Mouse (Mus musculus) heart, adult 8-10 months (tissue): ENCODE measurements at regions not wholly inside any gene's neighbourhood (a gene's known extent, or its start where the extent isn't known, plus 50 kb on each side); places are given as distances from the start of the nearest gene placed in this dataset.

ENCODE experiments used
- DNase-seq: peaks from one replicate; pipeline ENCODE4 v3.0.0; 2022; ENCODE audit warnings: low spot score

DNA sequence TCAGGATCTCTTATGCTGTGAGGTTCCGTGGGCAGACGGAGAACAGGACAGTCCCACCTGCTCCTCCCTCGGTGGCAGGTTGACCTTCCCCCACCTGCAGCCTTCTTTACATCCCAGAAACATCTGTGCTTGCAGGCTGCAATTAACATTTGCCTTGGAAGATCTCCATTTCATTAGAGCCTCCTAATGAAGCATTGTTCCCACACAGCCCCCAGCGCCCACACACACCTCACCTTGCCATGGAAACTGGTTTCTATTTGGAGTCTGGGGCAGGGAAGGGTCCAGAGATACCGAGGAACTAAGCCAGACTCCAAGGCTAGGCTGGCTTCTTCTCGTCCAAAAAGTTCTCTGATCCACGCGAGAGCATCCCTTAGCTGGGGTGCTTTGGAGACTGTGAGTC is 56.6 kb upstream of the Rpl38 start:
- DNase-seq = no peak

DNA sequence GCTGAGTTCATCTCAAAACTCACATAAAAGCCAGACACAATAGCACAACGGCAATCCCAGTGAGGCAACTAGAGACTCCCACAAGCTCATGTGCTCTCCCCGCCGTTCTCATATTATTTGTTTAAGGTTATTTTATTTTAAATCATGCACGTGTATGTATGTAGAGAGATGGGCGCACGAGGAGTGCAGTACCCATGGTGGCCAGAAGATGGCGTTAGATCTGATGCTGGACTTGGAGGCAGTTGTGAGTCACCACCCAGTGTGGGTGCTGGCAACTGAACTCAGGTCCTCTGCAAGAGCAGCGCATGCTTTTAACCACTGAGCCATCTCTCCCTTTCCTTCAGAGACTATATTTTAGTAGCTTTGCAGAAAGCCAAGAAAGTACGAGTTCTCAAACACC is 60.3 kb upstream of the Rpl38 start:
- DNase-seq = no peak

DNA sequence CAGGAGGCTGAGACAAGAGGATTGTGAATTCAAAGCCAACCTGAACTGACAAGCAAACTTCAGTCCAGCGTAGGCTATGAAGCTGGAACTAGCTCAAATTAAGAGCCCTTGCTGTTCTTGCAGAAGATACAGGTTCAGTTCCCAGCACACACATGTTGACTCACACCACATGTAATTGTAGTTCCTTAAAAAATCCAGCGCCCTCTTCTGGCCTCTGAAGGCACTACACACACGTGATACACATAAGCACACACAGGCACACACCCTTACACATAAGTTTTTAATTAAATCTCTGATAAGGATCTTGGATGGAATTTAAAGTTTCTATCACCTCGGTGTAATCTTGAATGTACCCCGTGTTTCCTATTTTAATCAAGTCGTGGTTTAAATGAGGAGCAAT is 65.2 kb upstream of the Rpl38 start:
- DNase-seq = no peak

DNA sequence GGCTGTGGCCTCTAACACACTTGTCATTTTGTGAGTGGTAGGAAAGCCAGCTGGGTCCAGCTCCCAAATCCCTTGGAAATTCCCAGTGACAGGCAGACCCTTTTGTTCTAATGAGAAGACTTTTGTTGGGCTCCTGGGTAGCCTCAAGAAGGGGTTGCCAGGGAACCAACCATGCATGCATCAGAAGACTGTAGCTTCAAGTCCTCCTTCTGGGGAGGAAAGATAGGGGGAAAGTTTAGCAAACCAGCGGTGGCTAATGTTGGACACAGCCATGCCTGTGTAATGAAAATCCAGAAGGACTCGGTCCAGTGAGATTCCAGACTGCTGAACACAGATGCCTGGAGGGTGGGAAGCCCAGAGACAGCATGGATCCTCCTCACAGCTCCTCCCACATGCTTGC is 71.1 kb upstream of the Rpl38 start:
- no peak for DNase-seq

DNA sequence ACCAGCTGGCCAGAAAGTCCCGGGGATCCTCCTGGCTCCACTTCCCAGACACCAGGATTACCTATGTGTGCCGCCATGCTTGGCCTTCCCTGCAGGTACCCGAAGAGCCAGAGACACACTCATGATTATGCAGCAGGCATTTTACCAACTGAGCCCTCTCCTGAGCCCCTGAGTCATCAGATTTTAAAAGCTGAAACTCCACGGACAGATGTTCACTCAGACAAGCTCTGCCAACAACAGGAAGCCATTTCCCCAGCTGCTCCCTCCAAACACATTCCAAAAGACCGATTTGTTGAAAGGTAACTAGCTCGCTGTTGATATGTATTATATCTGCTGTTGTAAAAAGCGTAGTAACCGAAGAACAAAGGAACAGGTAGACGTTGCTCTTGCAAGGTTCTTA is 75.4 kb upstream of the Rpl38 start:
- DNase-seq = no peak

DNA sequence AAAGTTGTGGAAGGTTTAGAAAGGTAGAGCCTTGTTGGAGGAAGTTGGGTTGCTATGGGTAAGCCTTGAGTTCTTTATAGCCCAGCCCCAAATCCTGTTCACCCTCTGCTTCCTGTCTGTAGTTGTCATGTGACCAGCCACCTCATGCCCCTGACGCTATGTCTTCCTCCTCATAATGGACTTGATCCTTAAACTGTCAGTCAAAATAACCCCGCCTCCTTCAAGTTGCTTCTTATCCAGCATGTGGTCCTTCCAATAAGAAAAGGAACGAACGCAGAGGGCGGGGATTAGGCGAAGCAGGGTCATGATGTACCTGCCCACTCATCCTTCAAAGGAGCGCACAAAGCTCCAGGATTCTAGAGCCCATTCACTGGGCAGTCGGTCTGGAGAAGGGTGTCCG is 79.8 kb upstream of the Rpl38 start:
- DNase-seq = no peak

DNA sequence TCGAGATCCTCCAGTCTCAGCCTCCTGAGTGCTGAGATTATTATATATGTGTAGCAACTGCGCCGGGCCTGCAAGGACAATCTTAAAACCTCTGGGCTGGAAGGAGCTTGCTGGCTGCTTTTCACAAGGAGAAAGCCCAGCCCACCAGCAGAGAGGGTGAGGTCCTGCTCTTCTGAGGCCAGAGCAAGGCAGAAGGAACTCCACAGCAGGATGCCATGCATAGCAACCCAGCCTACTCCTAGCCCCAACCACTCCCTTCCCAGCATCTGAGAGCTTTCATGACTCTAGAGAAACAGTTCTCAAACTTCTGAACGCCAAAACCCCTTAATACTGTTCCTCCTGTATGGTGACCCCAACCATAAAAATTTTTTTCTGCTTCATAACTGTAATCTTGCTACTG is 80.3 kb upstream of the Rpl38 start:
- DNase-seq = no peak

DNA sequence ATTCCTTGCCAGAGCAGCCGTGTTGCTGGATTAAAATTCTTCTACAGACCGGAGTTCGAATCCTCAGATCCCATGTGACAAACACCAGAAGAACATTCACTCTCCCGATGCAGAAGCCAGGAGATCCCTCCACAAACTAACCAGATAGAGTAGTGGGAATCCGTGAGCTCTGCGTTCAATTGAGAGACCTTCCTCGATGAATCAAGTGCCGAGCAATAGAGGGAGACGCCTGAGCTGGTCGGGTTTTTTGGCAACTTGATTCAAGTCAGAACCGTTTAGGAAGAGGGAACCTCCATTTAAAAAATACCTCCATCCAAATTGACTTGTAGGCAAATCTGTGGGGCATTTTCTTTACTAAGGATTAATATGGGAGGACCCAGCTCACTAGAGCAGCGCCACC is 81.9 kb upstream of the Rpl38 start:
- no peak for DNase-seq

DNA sequence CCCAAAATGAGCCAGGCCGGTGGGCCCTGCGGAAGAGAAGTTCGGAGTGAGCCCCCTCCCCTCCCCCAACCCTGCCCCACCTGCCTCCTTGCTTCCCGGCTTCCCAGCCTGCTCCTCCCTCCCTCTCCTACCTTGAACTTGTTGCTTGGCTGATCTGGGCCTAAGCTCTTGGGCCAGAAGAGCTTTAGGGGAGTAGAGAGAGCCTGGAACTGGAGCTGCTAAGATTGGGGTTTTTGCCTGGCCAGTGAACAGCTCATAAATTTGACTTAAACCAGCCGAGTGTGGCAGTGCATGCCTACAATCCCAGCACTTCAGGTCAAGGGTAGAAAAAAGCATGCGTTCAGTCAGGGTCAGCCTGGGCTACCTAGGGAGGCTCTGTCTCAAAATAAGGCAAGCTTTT is 83.5 kb upstream of the Rpl38 start:
- DNase-seq = no peak

DNA sequence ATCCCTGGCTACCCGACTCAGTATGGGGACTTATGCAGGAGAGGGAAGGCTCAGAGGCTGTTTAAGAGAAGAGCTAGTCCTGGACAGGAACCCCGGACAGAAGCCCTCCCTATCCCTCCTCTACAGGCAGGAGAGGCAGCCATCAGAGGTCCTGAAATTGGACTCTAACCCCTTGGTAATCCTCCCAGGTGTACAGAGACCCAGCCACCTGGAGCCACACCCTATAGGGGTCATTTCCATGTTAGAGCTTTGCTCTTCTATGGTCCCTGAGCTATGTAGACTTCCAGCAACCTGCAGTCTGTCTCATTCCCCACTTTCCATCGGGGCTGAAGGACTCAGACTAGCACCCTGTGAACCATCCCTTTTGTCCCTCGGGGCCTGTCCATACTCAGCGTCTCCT is 84.2 kb upstream of the Rpl38 start:
- DNase-seq = no peak

DNA sequence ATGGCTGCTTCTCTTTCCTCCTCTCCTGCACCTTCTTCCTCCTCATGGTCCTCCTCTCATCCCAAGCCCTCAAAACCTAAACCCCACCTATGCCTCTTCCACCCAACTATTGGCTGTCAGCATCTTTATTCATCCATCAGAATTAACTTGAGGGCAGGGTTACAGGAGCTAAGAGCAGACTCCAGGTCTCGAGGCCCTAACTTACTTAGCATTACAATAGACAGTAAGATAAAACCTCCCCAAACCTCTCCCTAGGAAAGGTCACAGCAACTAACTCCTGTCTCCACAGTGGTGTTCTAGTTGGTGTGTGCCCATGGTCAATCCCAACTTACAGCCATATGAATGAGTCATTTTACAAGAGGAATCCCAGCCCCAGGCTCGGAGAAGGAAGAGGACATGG is 88.3 kb upstream of the Rpl38 start:
- DNase-seq = no peak

DNA sequence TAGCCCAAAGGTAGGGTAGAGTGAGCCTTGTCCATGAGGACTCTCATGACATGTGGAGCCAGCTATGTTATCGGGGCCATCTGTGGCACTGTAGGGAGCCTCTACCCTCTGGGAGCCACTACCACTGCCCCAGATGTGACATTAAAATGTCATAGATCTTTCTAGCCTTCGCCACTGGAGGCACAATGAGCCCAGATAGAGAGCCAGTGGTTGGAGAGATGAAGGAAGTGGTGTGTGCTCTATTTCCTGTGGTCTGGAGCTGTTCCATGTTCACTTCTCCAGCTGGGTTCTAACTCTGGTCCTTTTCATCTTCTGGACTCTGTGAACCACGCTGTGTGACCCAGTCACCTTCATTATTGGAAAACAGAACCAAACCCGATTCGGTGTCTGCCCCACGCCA is 89.8 kb upstream of the Rpl38 start:
- DNase-seq = no peak

DNA sequence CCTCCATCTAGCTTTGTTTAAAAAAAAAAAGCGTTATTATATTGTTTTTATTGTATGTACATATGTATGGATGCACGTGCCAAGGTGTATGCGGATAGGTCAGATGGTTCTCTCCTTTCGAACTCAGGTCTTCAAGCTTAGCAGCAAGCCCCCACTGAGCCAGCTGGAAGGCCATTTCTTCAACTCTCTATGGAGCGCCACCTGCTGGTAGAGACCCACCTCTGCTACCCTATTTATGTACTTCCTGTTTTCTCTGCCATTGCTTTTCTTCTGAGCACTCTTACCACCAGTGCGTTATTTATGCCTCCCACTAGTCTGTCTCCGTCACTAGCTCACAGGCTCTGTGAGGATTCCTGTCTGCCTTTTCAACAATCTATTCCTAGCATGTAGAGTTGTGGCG is 91.5 kb upstream of the Rpl38 start:
- DNase-seq = no peak

DNA sequence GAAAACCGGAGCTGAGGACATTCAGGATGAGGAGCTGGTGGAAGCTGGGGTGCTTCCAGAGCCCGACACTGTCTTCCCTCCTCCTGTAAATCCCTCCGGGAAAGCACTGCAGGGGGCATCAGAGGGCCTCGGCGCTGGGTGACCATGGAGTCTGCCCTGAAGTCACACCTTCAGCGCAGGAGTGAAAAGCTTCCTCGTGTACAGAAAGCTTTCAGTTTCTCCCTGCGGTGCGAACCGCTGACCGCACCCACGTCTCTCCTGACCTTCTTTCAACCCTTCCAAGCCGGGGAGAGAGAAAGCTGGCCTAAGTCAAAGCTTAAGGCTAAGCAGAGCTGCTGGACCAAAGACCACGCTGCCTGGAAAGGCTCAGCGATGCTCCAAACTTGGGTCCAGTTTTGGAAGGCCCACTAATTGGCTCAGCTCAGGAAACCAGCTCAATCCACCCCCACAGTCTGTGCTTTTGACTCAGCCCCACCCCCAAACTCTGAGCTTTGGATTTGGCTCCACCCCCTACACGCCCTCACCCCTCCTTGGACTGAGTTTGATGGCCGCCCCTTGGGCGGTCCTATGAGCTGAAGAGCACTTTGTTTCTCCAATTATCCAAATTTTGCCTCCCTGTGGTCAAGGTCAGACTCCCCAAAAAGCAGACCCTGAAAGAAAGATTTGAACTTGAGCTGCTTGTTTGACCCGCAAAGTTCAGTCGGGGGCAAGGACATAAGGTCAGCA is 97.0 kb upstream of the Rpl38 start:
- DNase-seq = no peak

DNA sequence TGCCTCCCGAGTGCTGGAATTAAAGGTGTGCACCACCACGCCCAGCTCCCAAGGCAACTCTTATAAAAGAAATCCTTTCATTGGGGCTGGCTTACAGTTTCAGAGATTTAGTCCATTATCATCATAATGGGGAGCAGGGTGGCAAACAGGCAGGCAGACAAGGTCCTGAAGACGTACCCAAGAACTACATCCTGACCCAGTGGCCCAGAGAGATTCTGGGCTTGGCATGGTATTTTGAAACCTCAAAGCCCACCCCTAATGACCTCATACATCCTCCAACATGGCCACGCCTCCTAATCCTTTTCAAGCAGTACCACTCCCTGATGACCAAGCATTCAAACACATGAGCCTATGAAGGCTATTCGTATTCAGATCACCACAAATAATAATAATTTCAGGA is 98.2 kb upstream of the Rpl38 start:
- no peak for DNase-seq

DNA sequence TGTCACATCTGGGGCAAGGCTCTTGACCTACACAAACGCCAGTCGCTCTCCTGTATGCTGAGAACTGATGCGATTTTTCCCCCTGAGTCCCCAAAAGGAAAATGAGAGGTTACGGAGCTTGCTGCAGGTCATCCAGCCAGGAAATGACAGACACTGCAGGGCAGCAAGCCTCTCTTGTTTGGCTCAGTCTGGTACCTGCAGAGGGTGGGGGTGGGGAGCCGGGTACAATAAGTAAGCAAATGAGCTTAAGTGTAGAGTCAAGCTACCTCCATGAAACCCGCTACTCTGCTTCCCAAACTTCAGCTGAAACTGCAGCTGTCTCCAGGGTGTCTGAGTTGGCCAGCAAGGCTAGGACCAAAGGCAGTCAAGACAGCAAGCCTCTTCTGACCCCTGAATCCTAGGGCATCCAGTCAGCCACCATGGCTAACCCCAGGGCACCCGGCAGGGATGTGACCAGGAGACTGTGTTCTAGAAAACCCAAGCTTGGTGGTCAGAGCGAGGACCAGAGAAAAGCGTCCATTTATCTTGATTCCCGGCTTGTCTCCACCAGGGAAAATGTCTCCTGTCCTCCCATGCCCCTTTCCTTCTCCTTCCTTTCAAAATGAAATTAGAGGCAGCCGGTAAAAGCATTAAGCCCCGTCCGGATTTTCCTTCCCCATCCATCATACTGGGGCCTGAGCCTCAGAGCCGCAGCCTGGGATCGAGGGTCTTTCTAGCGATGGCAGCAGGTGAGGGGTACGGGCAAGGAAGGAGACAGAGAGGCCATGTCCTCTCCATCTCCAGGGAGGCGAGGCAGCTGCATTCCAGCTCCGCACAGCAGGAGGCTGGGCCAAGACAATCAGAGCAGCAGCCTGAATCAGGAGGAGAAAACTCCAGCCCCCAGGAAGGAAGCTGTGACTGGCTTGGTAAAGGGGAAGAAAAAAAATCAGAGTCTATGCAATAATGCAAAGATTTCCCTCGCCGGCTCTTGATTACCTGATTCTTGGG is 100.2 kb upstream of the Rpl38 start:
- DNase-seq = no peak

DNA sequence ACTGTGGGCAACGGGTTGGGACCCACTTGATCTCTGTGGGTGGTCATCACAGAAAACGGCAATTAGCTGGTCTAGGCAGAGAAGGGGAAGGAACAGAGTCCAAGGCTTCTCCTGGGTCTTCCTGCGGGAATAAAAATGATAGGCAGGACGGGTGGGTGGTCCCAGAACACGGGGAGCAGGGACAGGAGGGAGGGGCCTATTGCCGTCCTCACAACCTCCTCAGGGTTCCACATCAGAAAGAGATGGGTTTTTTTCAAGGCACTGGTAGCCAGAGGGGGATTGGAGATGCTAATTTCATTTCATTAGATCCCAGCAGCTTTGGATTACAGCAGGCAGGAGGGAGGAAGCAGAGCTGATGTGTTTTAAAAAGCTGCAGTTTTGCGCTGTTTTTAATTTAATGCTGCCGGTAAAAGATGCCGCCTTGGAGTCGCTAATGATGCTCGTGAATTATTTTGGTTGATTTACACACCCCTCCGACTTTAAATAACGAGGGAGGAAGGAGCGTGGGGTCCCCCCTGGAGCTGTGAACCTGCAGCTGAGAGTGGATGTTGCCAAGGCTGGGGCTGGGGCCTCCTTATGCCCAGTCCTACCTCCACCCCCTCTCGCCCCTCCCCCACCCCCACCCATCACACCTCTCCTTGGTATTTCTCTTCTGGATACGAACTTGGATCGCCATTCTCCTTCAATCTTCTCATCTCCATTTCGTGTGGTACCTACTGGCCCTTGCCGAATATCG is 101.1 kb upstream of the Rpl38 start:
- no peak for DNase-seq

DNA sequence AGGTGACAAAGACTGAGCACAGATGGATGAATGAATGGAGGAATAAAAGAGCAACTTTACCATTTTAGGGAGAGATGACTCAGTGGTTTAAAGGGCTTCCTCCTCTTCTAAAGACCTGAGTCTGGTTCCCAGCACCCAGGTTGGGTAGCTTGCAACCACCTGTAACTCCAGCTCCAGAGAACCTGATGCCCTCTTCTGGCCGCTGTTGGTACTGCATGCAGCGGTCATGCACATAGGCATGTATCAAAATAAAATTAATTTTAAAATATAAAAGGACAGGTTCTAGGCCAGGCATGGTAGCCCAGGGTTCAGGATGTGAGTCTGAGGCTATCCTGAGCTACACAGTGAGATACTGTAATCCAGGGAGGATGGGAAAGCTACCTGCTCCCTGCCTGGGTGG is 103.4 kb upstream of the Rpl38 start:
- no peak for DNase-seq

DNA sequence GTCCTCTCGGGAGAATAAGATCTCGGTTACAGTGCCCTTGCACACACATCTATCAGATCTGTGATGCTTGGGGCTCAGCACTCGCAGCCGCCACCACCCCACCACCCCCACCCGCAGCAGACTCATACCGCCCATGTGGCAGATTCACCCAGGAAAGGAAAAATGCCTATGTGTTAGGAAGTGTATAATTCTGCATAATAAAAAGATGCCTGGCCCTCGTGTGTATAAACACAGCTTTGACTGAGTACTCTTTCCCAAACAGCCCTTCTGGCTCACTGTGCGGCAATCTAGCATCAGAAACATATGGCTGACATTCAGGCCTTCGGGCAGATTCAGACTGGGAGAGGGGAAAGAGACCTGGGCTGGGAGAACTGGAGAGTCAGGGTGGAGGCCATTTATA is 105.2 kb upstream of the Rpl38 start:
- no peak for DNase-seq

DNA sequence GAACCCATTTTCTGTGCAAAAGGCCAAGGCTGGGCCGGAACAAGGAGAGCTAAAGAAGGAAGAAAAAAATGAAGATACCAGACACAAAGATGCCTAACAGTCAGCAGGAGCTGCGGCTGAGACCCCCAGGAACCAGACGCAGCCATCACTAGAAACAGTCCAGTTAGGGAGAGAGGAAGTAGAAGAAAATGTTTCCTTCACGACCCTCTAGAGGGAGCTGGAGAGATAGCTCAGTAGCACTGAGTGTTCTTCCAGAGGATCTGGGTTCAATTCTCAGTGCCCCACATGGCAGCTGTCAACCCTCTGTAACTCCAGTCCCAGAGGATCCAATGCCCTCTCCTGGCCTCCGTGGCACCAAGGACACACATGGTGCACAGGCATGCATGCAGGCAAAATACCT is 113.7 kb upstream of the Rpl38 start:
- DNase-seq = no peak

DNA sequence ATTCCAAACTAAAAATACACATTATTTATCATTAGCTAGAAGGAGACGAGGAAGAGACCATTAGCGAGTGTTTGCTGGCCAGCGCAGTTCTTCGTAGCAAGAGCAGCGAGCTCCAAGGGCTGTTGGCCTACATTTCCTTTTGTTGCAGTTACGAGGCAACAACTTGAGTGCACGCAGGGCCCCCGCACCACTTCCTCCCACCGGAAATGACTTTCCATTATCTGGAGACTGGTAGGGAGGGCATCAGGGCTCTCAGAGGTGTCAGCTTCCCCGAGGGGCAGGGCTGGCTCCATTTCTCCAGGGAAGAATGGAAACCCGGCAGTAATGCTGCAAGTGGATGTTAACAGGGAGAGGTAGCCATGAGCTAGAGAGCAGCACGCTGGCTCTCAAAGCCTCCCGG is 114.3 kb upstream of the Rpl38 start:
- no peak for DNase-seq

DNA sequence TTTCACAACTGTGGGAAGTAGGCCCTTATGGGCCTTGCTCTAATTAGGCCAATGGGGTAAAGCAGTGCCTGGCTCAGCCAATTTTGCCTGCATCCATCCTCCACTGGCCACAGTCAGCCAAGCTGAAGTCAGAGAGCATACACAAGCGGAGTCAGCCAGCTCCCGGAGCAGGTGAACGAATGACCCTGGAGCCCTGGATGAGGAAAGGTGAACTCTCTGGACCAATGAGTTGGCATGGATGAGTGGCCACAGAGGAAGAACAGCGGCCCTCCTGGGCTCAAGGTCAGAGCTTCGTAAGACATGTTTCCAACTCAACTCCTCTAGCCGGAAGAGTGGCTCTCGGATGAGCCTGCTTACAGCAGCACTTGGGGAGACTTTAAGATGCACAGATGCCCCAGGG is 116.1 kb upstream of the Rpl38 start:
- DNase-seq = no peak

DNA sequence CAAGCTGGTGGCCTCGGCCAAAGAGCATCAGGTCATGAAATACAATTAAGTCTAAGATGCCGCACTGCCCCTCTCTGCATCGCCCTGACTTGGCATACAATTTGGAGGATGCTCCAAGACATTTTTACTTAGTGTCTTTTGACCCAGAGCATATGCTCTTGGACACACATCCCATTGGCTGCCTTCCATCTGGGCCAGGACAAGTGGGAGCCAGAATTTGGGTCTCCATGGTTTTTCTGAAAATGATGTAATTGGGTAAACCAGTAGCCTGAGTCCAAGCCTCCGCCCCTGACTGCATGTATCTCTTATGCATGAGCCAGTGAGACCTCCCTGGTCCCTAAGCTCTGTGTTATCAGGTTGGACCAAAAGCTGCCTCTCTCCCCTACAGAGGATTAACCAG is 117.1 kb upstream of the Rpl38 start:
- no peak for DNase-seq
